Mouse (Mus musculus) ES-Bruce4 (cell line): ENCODE measurements around the gene Naa35.

ENCODE experiments used
- CTCF ChIP-seq: IDR thresholded peaks from one replicate; pipeline ENCODE4 v1.8.1; 2011; ENCODE audit warnings: low read depth, low read length
- EP300 ChIP-seq: IDR thresholded peaks from 2 replicates; pipeline ENCODE4 v1.6.1; 2011; ENCODE audit warnings: low read depth, low read length; ENCODE audit not compliant: insufficient read depth
- POLR2A ChIP-seq: IDR thresholded peaks from one replicate; pipeline ENCODE4 v1.8.1; 2011; ENCODE audit warnings: low read length; ENCODE audit not compliant: insufficient read depth

GRCm38 (mm10) chr13:59536631-59537030 lies 48.4 kb upstream of the Naa35 start:
- TF ChIP-seq CTCF (no peak), POLR2A (no peak), EP300 (no peak)
